Mouse (Mus musculus): ENCODE results near the gene Carmil1. TPM values are rescaled to one million over a fixed set of nuclear protein-coding genes. Genes with fewer than 3 reads are reported as not detected.
A peak's percentile ranks its signal among the peaks of the same experiment; 100 is the strongest.

The Carmil1 gene
- polyA plus RNA-seq, 1 experiment from 2014 or later = 46.2 TPM

DNA sequence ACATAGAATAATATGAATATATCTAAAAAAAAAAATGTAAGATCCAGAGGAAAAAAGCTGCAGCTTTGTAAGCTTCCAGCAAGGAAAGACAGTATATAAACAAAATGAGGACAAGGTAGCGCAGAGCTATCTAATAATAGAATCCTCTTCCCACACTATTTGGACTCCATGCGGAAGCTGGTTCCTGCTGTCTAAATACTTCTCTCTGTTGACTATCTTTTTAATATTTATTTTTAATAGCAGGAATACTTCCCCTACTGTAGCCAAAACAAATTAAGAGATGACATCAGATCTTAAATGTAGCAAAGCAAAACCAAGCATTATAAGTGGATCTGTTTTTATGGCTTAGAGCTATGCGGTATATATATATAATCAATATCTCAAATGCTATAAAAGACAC, 27.0 kb downstream of the Carmil1 start:
- Histone ChIP-seq H3K4me2 (no peak overlapping the region), H3K4me3 (no peak overlapping the region), H3K9me3 (no peaks in the 10 kb centered on the region), H3K36me3 (no peaks in the 10 kb centered on the region), H3K27ac (no peak overlapping the region), H3K9ac (no peak overlapping the region), H3K27me3 (no peaks in the 10 kb centered on the region), H3K4me1 (0 out of 2 replicates have a peak, but pooled peaks cover 14% of the 10 kb centered on the region)
- WGBS = 52% methylated on average over 3 of the region's 3 CpGs
- ATAC-seq (ENCODE audit: borderline replicate concordance, extremely low read depth, low FRiP score, low TSS enrichment) = no peak

DNA sequence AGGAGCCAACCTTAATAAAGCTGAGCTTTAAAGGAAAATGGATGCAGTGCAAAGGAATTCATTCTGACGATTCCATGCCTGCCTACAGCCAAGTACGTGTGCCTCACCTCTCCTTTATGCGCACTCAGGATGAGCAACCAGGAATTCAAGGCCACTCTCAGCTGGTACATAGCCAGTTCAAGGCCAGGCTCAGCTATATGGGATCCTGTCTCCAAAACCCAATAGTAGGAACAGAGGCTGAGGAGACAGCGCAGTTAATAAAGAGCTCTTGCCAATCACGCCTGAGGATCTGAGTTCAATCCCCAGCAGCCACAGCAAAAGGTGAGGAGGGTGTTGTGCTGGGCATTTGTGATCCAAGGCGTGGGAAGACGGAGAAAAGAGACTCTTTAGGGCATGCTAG, 29.4 kb downstream of the Carmil1 start:
- Histone ChIP-seq H3K4me3 (no peak overlapping the region), H3K4me1 (peaks cover 25% of the 10 kb centered on the region), H3K27me3 (no peaks in the 10 kb centered on the region), H3K36me3 (no peaks in the 10 kb centered on the region), H3K9ac (no peak overlapping the region), H3K27ac (no peak overlapping the region), H3K9me3 (no peaks in the 10 kb centered on the region), H3K4me2 (no peak overlapping the region)
- 88% methylated on average over 7 of the region's 7 CpGs for WGBS
- no peak for ATAC-seq (ENCODE audit: borderline replicate concordance, extremely low read depth, low FRiP score, low TSS enrichment)

DNA sequence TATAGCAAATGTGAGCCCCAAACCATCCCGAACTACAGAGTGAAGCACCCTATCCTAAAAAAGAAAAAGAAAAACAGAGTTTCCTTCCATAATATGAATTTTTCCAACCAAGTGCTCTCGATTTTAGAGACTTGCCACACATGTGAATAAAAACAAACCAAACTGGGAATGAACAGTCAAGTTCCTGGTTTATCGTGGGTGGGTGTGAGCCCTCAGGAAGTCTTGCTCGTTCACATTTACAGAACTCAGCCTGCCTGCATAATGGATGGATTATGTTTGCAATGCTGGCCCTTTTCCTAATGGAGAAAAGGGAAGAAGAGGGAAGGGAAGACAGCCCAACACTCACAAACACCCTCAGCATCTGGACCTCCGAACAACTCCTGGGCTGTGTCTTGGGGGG, 32.7 kb downstream of the Carmil1 start:
- peak overlapping the region; percentile 57 for H3K27ac ChIP-seq

DNA sequence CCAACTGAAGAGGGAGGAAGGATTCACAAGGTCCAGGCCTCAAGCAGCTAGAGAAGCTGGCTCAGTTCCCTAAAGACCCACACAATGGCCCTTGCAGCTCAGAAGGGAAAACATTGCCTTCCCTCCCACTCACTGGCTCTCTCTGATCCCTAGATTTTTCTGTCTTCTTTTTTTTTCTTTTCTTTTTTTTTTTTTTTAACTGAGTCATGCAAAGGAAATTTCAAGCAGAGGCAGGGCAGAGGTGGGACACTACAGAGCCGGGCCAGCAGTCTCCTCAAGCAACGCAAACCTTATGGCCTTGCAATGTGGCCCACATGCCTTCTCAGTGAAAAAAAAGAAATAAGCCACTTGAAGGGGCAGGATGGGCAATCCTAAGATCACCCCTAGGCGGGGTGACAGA, 33.2 kb downstream of the Carmil1 start:
- peak overlapping the region; percentile 57 for H3K27ac ChIP-seq
- no peak overlapping the region for H3K9ac ChIP-seq
- no peaks in the 10 kb centered on the region for H3K9me3 ChIP-seq
- H3K36me3 ChIP-seq = no peaks in the 10 kb centered on the region
- WGBS = 54% methylated on average over 3 of the region's 3 CpGs
- no peak overlapping the region for H3K4me3 ChIP-seq
- H3K4me1 ChIP-seq = peaks cover 35% of the 10 kb centered on the region
- no peak for ATAC-seq (ENCODE audit: borderline replicate concordance, extremely low read depth, low FRiP score, low TSS enrichment)
- H3K27me3 ChIP-seq = no peaks in the 10 kb centered on the region
- no peak overlapping the region for H3K4me2 ChIP-seq

More for the DNA sequence above, 32.7 kb downstream of the Carmil1 start:
- H3K27me3 ChIP-seq = no peaks in the 10 kb centered on the region
- H3K9ac ChIP-seq = no peak overlapping the region
- H3K4me1 ChIP-seq = peaks cover 30% of the 10 kb centered on the region
- H3K36me3 ChIP-seq = no peaks in the 10 kb centered on the region
- H3K9me3 ChIP-seq = no peaks in the 10 kb centered on the region
- no peak overlapping the region for H3K4me2 ChIP-seq
- 53% methylated on average over 5 of the region's 5 CpGs for WGBS
- H3K4me3 ChIP-seq = no peak overlapping the region
- no peak for ATAC-seq (ENCODE audit: borderline replicate concordance, extremely low read depth, low FRiP score, low TSS enrichment)

GRCm38 (mm10) chr13:24246266-24246665, 34.3 kb downstream of the Carmil1 start:
- Histone ChIP-seq H3K9ac (no peak overlapping the region), H3K4me1 (peaks cover 46% of the 10 kb centered on the region), H3K27ac (no peak overlapping the region), H3K36me3 (no peaks in the 10 kb centered on the region), H3K4me3 (no peak overlapping the region), H3K4me2 (no peak overlapping the region), H3K27me3 (no peaks in the 10 kb centered on the region), H3K9me3 (no peaks in the 10 kb centered on the region)
- WGBS = 65% methylated on average over 6 of the region's 6 CpGs
- no peak for ATAC-seq (ENCODE audit: borderline replicate concordance, extremely low read depth, low FRiP score, low TSS enrichment)

- H3K27ac ChIP-seq = peak overlapping the region; percentile 57; the same call in 1 of the 2 replicates
- H3K9me3 ChIP-seq = no peaks in the 10 kb centered on the region
- H3K4me3 ChIP-seq = no peak overlapping the region
- no peaks in the 10 kb centered on the region for H3K27me3 ChIP-seq
- H3K4me1 ChIP-seq = peaks cover 58% of the 10 kb centered on the region
- H3K9ac ChIP-seq = no peak overlapping the region
- 32% methylated on average over 11 of the region's 11 CpGs for WGBS
- H3K4me2 ChIP-seq = no peak overlapping the region
- H3K36me3 ChIP-seq = no peaks in the 10 kb centered on the region
- peak; percentile 56; the same call in 1 of the 2 replicates for ATAC-seq (ENCODE audit: borderline replicate concordance, extremely low read depth, low FRiP score, low TSS enrichment)
Measured at GRCm38 (mm10) chr13:24244613-24245012, 36.0 kb downstream of the Carmil1 start.

DNA sequence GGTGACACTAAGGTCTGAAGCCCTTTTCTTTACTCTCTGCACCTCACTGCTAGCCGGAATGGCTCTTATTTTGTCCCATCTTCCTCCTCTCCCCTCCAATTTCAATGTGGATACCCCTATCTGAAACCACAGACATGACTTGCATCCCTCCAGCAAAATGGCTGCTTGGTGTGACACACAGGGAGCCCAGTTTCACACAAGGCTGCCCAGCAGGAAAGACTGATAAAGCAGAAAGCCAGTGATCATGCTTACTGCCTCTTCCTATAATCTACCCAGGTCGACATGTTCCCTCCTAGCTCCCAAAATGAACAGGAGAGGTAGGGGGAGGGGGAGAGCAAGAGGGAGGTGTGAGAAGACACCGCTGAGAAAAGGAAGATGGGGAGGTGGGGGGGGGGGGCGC, 36.6 kb downstream of the Carmil1 start:
- 73% methylated on average over 4 of the region's 4 CpGs for WGBS
- H3K27ac ChIP-seq = no peak overlapping the region
- no peak overlapping the region for H3K9ac ChIP-seq
- no peak for ATAC-seq (ENCODE audit: borderline replicate concordance, extremely low read depth, low FRiP score, low TSS enrichment)
- no peak overlapping the region for H3K4me2 ChIP-seq
- no peak overlapping the region for H3K4me3 ChIP-seq
- no peaks in the 10 kb centered on the region for H3K9me3 ChIP-seq
- no peaks in the 10 kb centered on the region for H3K36me3 ChIP-seq
- peaks cover 59% of the 10 kb centered on the region for H3K4me1 ChIP-seq
- no peaks in the 10 kb centered on the region for H3K27me3 ChIP-seq

DNA sequence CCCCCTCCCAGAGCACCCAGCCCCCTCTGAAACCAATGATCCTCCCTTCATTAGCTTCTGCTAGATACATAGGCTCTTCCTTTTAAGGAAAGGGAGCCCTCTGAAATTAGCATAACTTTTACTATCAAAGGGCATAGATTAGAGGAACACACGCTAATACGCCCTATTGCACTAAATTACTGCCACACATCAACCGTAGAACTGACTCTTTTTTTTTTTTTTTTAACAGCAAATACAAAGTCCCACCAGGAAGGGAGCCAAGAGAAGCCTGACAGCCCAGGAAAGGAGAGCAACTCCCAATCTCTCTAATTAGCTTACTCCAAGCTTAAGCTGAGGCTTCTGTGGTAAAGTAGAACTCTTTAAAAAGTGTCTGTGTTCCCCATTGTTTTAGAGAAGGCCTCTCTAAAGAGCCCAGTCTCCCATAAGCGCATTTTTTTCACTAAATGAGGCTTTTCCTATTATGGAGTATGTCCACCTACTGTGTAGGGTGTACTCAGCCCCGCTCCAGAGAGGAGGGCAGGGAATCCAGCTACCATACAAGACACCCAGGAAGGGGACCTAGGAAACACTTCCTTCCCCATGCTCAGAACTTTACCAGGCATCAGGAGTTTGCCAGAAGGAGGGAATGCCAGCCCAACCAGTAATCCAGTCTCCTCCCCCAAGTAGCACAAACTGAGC, 38.0 kb downstream of the Carmil1 start:
- no peak overlapping the region for H3K9ac ChIP-seq
- WGBS = 56% methylated on average over 5 of the region's 5 CpGs

GRCm38 (mm10) chr13:24241201-24241600, 39.4 kb downstream of the Carmil1 start:
- no peak overlapping the region for H3K4me3 ChIP-seq
- 74% methylated on average over 5 of the region's 5 CpGs for WGBS
- H3K9me3 ChIP-seq = no peaks in the 10 kb centered on the region
- H3K27me3 ChIP-seq = no peaks in the 10 kb centered on the region
- no peak overlapping the region for H3K9ac ChIP-seq
- no peak overlapping the region for H3K4me2 ChIP-seq
- H3K27ac ChIP-seq = no peak overlapping the region
- peaks cover 52% of the 10 kb centered on the region for H3K4me1 ChIP-seq
- no peak for ATAC-seq (ENCODE audit: borderline replicate concordance, extremely low read depth, low FRiP score, low TSS enrichment)
- no peaks in the 10 kb centered on the region for H3K36me3 ChIP-seq

More for the DNA sequence above, 38.0 kb downstream of the Carmil1 start:
- H3K27ac ChIP-seq = no peak overlapping the region
- H3K36me3 ChIP-seq = no peaks in the 10 kb centered on the region
- no peak for ATAC-seq (ENCODE audit: borderline replicate concordance, extremely low read depth, low FRiP score, low TSS enrichment)
- H3K4me3 ChIP-seq = no peak overlapping the region
- peaks cover 60% of the 10 kb centered on the region for H3K4me1 ChIP-seq
- no peak overlapping the region for H3K4me2 ChIP-seq
- no peaks in the 10 kb centered on the region for H3K27me3 ChIP-seq
- no peaks in the 10 kb centered on the region for H3K9me3 ChIP-seq

- Histone ChIP-seq H3K27me3 (no peaks in the 10 kb centered on the region), H3K4me2 (no peak overlapping the region), H3K4me1 (peaks cover 52% of the 10 kb centered on the region), H3K9ac (no peak overlapping the region), H3K36me3 (no peaks in the 10 kb centered on the region), H3K4me3 (no peak overlapping the region), H3K9me3 (no peaks in the 10 kb centered on the region), H3K27ac (no peak overlapping the region)
- ATAC-seq (ENCODE audit: borderline replicate concordance, extremely low read depth, low FRiP score, low TSS enrichment) = 0 out of 2 replicates have a peak, but pooled peaks have one; percentile 39
- WGBS = 56% methylated on average over 4 of the region's 4 CpGs
Measured at GRCm38 (mm10) chr13:24240430-24240829, 40.2 kb downstream of the Carmil1 start.

DNA sequence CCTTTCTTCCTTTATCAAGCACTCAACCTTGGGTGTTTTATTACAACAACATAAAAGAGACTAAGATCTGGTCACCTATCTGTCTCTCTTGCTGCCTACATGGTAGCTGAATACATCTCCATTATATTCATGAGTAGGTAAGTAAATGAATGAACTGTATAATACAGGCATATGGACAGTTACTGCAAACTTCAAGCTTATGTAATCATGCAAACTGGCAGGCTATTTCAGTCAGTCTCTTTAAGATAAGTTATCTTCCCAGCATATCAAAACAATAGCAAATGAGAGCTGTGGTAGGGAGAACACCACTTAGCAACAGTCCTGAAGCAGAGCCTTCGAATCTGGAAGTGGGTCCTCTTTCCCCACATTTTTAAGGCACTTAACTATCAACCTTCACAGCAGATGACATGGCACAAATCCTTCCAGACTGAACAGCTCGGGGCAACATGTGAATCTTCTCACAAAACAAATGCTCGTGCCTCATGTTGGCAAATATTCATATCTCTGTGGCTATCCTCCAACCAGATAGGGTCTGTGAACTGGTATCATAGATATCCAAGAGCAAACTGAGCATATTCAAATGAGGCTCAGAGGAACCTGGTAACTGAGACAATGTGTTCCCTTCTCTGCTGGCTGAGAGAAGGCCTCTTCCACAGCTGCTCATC, 42.0 kb downstream of the Carmil1 start:
- 30% methylated on average over 3 of the region's 3 CpGs for WGBS
- Histone ChIP-seq H3K9ac (no peak overlapping the region), H3K4me1 (peaks cover 40% of the 10 kb centered on the region), H3K9me3 (no peaks in the 10 kb centered on the region), H3K4me2 (no peak overlapping the region), H3K27me3 (no peaks in the 10 kb centered on the region), H3K36me3 (no peaks in the 10 kb centered on the region), H3K4me3 (no peak overlapping the region), H3K27ac (no peak overlapping the region)
- ATAC-seq (ENCODE audit: borderline replicate concordance, extremely low read depth, low FRiP score, low TSS enrichment) = no peak

DNA sequence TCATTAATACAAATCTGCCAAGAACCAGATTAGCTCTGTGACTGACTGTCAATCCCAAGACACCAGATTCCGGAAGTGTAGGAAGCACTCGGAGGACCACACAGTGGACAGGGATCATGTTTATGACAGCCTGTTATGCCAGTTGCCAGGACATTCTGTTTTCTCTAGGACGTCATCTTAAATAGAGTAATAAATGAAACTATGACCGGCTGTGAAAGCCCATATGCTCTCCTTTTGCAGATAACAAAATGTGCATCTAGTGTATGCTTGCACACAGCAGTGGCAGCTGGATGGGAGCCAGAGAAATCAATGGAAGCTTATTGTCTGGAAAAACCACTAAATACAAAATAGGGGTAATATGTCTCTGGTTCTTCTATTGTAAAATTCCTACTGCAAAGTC, 43.9 kb downstream of the Carmil1 start:
- H3K27ac ChIP-seq = no peak overlapping the region
- no peak overlapping the region for H3K4me2 ChIP-seq
- no peaks in the 10 kb centered on the region for H3K9me3 ChIP-seq
- no peaks in the 10 kb centered on the region for H3K27me3 ChIP-seq
- no peaks in the 10 kb centered on the region for H3K36me3 ChIP-seq
- H3K4me3 ChIP-seq = no peak overlapping the region
- 36% methylated on average over 4 of the region's 4 CpGs for WGBS
- no peak overlapping the region for H3K9ac ChIP-seq
- peaks cover 26% of the 10 kb centered on the region for H3K4me1 ChIP-seq
- no peak for ATAC-seq (ENCODE audit: borderline replicate concordance, extremely low read depth, low FRiP score, low TSS enrichment)

All from lung, embryonic 15.5 days (tissue).